Mouse (Mus musculus): ENCODE data around the gene Rnasel. TPM values are rescaled to one million over a fixed set of nuclear protein-coding genes. Genes with fewer than 3 reads are reported as not detected.
A peak's percentile ranks its signal among the peaks of the same experiment; 100 is the strongest.

Rnasel gene
- polyA plus RNA-seq, 1 experiment from 2014 or later = 32.4 TPM

DNA sequence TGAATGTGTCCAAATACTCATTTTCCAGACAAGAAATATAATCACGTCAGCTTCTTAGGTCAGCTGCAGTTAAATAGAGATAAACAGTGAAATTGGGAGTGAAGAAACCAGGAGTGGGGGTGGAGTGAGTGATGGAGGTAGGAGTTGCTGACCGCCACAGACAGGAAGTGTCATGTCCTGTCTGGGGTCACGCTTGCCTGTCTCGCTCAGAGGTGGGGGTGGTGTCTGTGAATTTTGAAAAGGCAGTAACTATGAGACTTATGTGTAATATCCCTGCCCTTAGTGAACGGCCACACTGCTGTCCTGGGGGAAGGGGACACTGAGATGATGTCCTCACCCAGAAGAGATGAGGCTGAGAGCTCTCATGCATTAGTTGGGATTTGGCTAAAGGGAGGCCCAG is 39.8 kb upstream of the Rnasel start:
- Histone ChIP-seq H3K36me3 (ENCODE audit: control insufficient read depth, insufficient read depth, low read length) (no peaks in the 10 kb centered on the region), H3K4me2 (ENCODE audit: low read depth, low read length) (no peak overlapping the region), H3K27me3 (replicated peaks; ENCODE audit: control insufficient read depth, insufficient read depth, low read length) (no peaks in the 10 kb centered on the region), H3K27ac (ENCODE audit: low read length) (no peak overlapping the region), H3K4me3 (ENCODE audit: low read length) (no peak overlapping the region), H3K4me1 (ENCODE audit: control insufficient read depth, insufficient read depth, low read length) (peaks cover 4% of the 10 kb centered on the region; the same call in 1 of the 2 replicates), H3K9me3 (ENCODE audit: control insufficient read depth, low read length) (no peaks in the 10 kb centered on the region), H3K9ac (ENCODE audit: low read depth, low read length) (no peak overlapping the region)
- ATAC-seq = no peak
- 43% methylated on average over 5 of the region's 5 CpGs for WGBS

DNA sequence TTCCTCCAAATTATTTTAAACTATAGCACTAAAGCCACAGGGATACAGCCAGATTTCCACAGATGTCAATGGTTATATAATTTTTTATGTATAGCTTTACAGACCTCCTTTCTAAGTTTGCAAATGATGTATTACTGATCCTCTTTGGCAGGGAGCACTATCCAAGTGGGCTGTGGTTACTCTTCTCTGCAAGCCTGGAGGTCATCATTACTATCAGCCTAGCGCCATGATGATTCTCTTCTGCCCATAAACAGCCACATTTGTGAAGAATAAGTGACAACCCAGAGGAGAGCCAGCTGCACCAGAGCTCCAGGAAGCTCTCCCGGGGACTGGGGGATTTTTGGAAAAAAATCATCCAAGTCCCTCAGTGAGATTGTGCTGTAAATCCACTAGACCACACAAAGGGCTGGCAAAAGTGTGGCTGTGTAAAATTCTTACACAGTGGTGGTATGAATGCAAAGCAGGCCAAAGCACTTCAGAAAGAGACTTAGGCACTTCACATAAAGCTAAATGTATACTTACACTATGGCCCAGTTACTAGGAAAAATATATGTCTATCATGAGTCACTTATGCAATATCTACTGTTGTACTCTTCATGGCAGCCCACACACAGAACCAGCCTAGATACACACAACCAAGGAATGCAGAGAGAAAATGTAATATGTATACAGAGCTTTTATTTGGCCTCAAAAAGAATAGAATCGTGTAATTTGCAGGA is 37.5 kb upstream of the Rnasel start:
- 0 out of 2 replicates have a peak, but pooled peaks cover 4% of the 10 kb centered on the region for H3K4me1 ChIP-seq (ENCODE audit: control insufficient read depth, insufficient read depth, low read length)
- H3K27me3 ChIP-seq (replicated peaks; ENCODE audit: control insufficient read depth, insufficient read depth, low read length) = no peaks in the 10 kb centered on the region
- H3K9me3 ChIP-seq (ENCODE audit: control insufficient read depth, low read length) = no peaks in the 10 kb centered on the region
- no peak overlapping the region for H3K4me2 ChIP-seq (ENCODE audit: low read depth, low read length)
- H3K27ac ChIP-seq (ENCODE audit: low read length) = no peak overlapping the region
- 49% methylated on average over 3 of the region's 3 CpGs for WGBS
- no peaks in the 10 kb centered on the region for H3K36me3 ChIP-seq (ENCODE audit: control insufficient read depth, insufficient read depth, low read length)
- no peak overlapping the region for H3K4me3 ChIP-seq (ENCODE audit: low read length)
- ATAC-seq = peak; percentile 88
- no peak overlapping the region for H3K9ac ChIP-seq (ENCODE audit: low read depth, low read length)

DNA sequence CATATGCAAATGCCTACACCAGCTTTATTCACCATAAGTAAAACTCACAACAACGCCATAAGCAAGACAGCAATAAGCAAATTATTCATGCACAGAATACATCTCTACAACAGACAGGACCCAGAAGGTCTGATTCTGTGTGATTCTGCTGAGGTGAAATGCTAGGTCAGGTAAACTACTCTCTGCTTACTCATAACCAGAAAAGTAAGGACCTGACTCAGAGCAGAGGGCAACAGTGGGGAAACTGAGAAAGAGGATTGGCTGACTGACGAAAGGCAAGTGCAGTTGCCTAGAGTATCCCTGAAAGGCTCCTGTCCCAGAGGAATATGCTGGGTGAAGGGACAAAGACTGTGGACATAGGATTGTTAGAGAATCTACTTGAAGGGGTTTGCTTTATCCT is 36.6 kb upstream of the Rnasel start:
- Histone ChIP-seq H3K9ac (ENCODE audit: low read depth, low read length) (no peak overlapping the region), H3K36me3 (ENCODE audit: control insufficient read depth, insufficient read depth, low read length) (no peaks in the 10 kb centered on the region), H3K4me1 (ENCODE audit: control insufficient read depth, insufficient read depth, low read length) (0 out of 2 replicates have a peak, but pooled peaks cover 4% of the 10 kb centered on the region), H3K27me3 (replicated peaks; ENCODE audit: control insufficient read depth, insufficient read depth, low read length) (no peaks in the 10 kb centered on the region), H3K9me3 (ENCODE audit: control insufficient read depth, low read length) (no peaks in the 10 kb centered on the region), H3K4me2 (ENCODE audit: low read depth, low read length) (no peak overlapping the region), H3K27ac (ENCODE audit: low read length) (no peak overlapping the region), H3K4me3 (ENCODE audit: low read length) (no peak overlapping the region)
- WGBS = 93% methylated on average over 2 of the region's 2 CpGs
- ATAC-seq = no peak

DNA sequence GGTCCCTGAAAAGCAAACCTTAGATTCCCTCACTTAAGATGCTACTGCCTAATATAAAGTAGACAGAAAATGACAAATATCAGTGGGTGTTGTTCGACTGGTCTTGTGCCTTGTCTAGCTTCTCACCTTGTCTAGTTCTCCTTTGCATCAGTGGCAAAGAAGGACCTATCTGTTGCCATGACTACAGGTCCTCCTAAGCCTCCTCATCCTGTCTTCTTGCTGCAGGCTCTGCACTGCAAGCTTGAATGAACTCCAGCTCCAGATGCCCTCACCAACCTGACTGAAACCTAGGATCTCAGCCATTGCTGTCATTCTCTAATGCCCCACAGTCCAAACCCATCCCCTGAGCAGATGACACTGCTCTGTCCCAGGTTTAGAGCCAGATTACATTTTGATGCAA is 31.2 kb upstream of the Rnasel start:
- H3K4me1 ChIP-seq (ENCODE audit: control insufficient read depth, insufficient read depth, low read length) = no peaks in the 10 kb centered on the region
- H3K27ac ChIP-seq (ENCODE audit: low read length) = no peak overlapping the region
- no peaks in the 10 kb centered on the region for H3K27me3 ChIP-seq (replicated peaks; ENCODE audit: control insufficient read depth, insufficient read depth, low read length)
- no peak overlapping the region for H3K4me2 ChIP-seq (ENCODE audit: low read depth, low read length)
- WGBS = 88% methylated on average over 1 of the region's 1 CpGs
- no peak overlapping the region for H3K9ac ChIP-seq (ENCODE audit: low read depth, low read length)
- H3K9me3 ChIP-seq (ENCODE audit: control insufficient read depth, low read length) = no peaks in the 10 kb centered on the region
- no peaks in the 10 kb centered on the region for H3K36me3 ChIP-seq (ENCODE audit: control insufficient read depth, insufficient read depth, low read length)
- no peak overlapping the region for H3K4me3 ChIP-seq (ENCODE audit: low read length)
- ATAC-seq = no peak

DNA sequence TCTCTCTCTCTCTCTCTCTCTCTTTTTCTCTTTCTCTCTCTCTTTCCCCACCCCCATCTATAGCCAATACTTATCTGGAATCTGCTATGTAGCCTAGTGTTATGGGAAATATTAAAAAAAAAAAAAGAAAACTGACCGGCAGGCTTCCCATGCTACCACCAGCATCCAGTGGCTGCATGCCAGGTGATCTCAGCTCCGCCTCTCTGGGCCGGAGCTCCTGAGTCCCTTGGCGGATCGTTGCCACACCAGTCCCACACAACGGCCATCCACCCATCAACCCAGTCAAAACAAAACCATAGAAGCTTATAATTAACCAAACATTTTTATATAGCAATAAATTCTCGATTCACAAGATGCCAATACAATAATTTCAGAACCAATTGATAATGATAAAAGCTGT is 28.3 kb upstream of the Rnasel start:
- Histone ChIP-seq H3K4me3 (ENCODE audit: low read length) (no peak overlapping the region), H3K36me3 (ENCODE audit: control insufficient read depth, insufficient read depth, low read length) (no peaks in the 10 kb centered on the region), H3K27me3 (replicated peaks; ENCODE audit: control insufficient read depth, insufficient read depth, low read length) (no peaks in the 10 kb centered on the region), H3K27ac (ENCODE audit: low read length) (no peak overlapping the region), H3K9me3 (ENCODE audit: control insufficient read depth, low read length) (no peaks in the 10 kb centered on the region), H3K4me1 (ENCODE audit: control insufficient read depth, insufficient read depth, low read length) (no peaks in the 10 kb centered on the region), H3K9ac (ENCODE audit: low read depth, low read length) (no peak overlapping the region), H3K4me2 (ENCODE audit: low read depth, low read length) (no peak overlapping the region)
- no peak for ATAC-seq
- WGBS = 74% methylated on average over 7 of the region's 7 CpGs

DNA sequence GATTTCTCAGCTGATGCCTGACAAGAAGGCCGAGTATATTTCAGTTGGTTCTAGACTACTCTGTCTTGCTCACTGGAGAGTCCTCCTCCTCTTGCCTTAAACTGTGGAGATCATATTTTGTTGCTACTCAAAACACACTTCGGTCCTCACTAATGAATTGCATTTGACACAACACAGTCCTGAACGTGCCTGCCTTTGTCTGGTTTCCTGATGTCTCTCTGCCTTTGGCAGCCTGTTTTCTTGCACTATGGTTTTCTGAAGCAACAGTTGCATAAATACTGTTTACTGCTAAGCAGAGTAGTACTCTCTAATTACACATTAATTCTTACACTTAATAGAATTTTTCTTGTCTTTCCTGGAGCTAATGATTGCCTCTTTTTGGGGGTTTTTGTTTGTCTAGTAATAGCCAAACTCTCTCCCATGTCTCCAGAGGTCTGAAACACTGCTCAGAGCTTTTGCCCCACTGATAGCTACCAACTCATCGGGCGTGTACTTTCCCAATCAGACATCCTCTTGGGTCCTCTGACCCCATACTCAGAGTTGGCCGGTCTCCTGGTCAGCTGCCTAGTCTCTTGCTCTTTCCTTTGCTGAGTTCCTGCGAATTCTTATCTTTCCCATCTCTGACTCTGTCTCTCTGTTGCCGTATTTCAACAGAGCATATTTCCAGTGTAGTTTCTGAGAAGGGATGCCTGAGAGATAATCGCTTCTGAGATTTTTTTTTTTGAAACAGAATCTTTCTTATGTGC is 27.5 kb upstream of the Rnasel start:
- Histone ChIP-seq H3K9me3 (ENCODE audit: control insufficient read depth, low read length) (no peaks in the 10 kb centered on the region), H3K27me3 (replicated peaks; ENCODE audit: control insufficient read depth, insufficient read depth, low read length) (no peaks in the 10 kb centered on the region), H3K27ac (ENCODE audit: low read length) (no peak overlapping the region), H3K9ac (ENCODE audit: low read depth, low read length) (no peak overlapping the region), H3K4me2 (ENCODE audit: low read depth, low read length) (no peak overlapping the region), H3K4me3 (ENCODE audit: low read length) (no peak overlapping the region), H3K36me3 (ENCODE audit: control insufficient read depth, insufficient read depth, low read length) (no peaks in the 10 kb centered on the region), H3K4me1 (ENCODE audit: control insufficient read depth, insufficient read depth, low read length) (no peaks in the 10 kb centered on the region)
- no peak for ATAC-seq
- 74% methylated on average over 9 of the region's 9 CpGs for WGBS

DNA sequence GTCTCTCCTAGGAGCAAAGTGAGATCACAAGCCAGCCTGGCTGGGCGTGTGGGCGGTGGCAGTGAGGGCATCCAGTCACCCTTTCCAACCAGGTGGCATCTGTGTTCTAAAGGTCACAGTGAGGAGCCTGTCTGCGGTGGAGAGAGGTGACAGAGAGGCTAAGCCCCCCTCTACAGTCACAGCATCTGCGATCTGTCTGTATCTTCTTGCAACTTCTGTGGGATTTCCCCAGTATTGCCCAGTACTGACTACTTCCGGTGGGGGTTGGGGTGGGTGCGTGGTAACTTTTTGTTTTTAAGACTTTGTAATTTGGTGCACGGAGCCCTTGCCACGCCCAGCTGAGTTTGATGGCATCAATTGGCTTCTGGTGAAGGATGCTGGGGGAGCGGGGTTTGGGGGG is 25.8 kb upstream of the Rnasel start:
- H3K4me2 ChIP-seq (ENCODE audit: low read depth, low read length) = no peak overlapping the region
- no peaks in the 10 kb centered on the region for H3K27me3 ChIP-seq (replicated peaks; ENCODE audit: control insufficient read depth, insufficient read depth, low read length)
- H3K27ac ChIP-seq (ENCODE audit: low read length) = no peak overlapping the region
- H3K9ac ChIP-seq (ENCODE audit: low read depth, low read length) = no peak overlapping the region
- no peaks in the 10 kb centered on the region for H3K36me3 ChIP-seq (ENCODE audit: control insufficient read depth, insufficient read depth, low read length)
- no peaks in the 10 kb centered on the region for H3K4me1 ChIP-seq (ENCODE audit: control insufficient read depth, insufficient read depth, low read length)
- 79% methylated on average over 9 of the region's 9 CpGs for WGBS
- no peak for ATAC-seq
- H3K4me3 ChIP-seq (ENCODE audit: low read length) = no peak overlapping the region
- no peaks in the 10 kb centered on the region for H3K9me3 ChIP-seq (ENCODE audit: control insufficient read depth, low read length)

DNA sequence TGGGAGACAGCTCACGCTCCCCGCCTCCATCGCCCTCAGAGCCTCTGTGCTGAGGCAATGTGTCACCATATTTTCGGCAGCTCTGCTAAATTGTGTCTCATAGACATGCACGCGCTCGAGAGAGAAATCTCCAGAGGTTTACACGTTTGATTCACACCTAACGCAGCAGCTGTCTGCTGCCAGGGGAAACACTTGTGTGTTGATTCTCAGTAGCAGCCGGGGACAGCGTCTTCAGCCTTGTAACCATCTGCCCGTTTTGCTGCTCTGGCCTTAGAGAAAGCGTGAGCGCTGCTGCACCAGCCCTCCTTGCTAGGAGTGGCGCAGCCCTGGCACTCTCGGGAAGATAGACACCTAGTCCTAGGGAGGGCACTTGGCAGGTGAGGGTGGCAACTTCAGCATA is 22.6 kb upstream of the Rnasel start:
- no peaks in the 10 kb centered on the region for H3K27me3 ChIP-seq (replicated peaks; ENCODE audit: control insufficient read depth, insufficient read depth, low read length)
- H3K9me3 ChIP-seq (ENCODE audit: control insufficient read depth, low read length) = no peaks in the 10 kb centered on the region
- no peak overlapping the region for H3K27ac ChIP-seq (ENCODE audit: low read length)
- H3K4me3 ChIP-seq (ENCODE audit: low read length) = no peak overlapping the region
- H3K36me3 ChIP-seq (ENCODE audit: control insufficient read depth, insufficient read depth, low read length) = no peaks in the 10 kb centered on the region
- no peaks in the 10 kb centered on the region for H3K4me1 ChIP-seq (ENCODE audit: control insufficient read depth, insufficient read depth, low read length)
- H3K9ac ChIP-seq (ENCODE audit: low read depth, low read length) = no peak overlapping the region
- 85% methylated on average over 16 of the region's 16 CpGs for WGBS
- ATAC-seq = no peak
- no peak overlapping the region for H3K4me2 ChIP-seq (ENCODE audit: low read depth, low read length)

DNA sequence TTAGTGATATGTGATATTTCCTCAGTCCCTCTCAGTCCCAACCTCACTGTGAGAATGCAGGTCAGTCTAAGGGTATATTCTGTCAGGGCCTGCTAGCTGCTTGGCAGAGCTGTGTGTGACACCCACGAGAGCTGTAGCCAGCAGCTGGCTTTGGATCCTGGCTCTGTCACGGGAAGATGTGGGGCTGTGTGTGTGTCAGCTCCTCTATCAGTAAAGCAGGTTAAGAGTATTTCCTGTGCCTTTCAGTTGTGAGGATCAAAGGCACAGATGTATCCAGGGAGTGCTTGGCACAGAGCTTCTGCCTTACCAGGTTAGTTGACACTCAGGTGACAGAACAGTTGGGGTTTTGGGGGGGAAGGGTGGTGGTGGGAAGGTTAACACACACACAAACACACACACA is 19.4 kb upstream of the Rnasel start:
- ATAC-seq = no peak

More for the DNA sequence above, 19.4 kb upstream of the Rnasel start:
- Histone ChIP-seq H3K9ac (ENCODE audit: low read depth, low read length) (no peak overlapping the region), H3K27ac (ENCODE audit: low read length) (no peak overlapping the region), H3K4me2 (ENCODE audit: low read depth, low read length) (no peak overlapping the region), H3K4me1 (ENCODE audit: control insufficient read depth, insufficient read depth, low read length) (no peaks in the 10 kb centered on the region; the same call in 1 of the 2 replicates), H3K9me3 (ENCODE audit: control insufficient read depth, low read length) (no peaks in the 10 kb centered on the region), H3K4me3 (ENCODE audit: low read length) (no peak overlapping the region), H3K36me3 (ENCODE audit: control insufficient read depth, insufficient read depth, low read length) (no peaks in the 10 kb centered on the region), H3K27me3 (replicated peaks; ENCODE audit: control insufficient read depth, insufficient read depth, low read length) (no peaks in the 10 kb centered on the region)
- WGBS = 71% methylated on average over 2 of the region's 2 CpGs
